Mouse (Mus musculus): ENCODE results near the gene Smyd3. TPM values are rescaled to one million over a fixed set of nuclear protein-coding genes. Genes with fewer than 3 reads are reported as not detected.
"Not testable (repeated sequence)": the region's sequence is repeated elsewhere in the genome, so short reads cannot be mapped to it uniquely, and the experiment has no call there.

Gene Smyd3
- total RNA-seq, 2 experiments from 2014 or later = 25.8 to 32.2 TPM

- ATAC-seq (replicated peaks; ENCODE audit: low FRiP score, low TSS enrichment, poor library complexity, severe bottlenecking) = no peak
Measured at GRCm38 (mm10) chr1:179326262-179326964, 191.4 kb downstream of the Smyd3 start.

DNA sequence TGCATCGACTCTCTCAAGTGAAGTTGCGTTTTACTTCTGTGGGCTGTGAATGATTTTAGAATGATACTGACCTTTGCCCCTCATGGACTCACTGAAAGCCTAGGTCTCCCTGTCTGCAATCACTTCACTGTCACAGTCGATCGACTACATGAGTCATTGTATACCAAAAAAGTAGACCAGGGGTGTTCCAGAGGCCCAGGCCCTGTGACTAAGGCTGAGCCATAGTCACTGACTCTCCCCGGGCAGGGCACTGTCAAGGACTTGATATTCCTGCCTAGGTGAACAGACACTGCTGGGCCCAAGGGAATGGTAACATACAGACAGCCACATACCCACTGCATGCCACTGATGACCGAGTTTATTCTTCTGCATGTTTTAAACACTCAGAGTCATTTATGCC lies 193.6 kb downstream of the Smyd3 start:
- ATAC-seq (replicated peaks; ENCODE audit: low FRiP score, low TSS enrichment, poor library complexity, severe bottlenecking) = no peak

- ATAC-seq (replicated peaks; ENCODE audit: low FRiP score, low TSS enrichment, poor library complexity, severe bottlenecking) = no peak
Measured at GRCm38 (mm10) chr1:179313618-179314017, 204.2 kb downstream of the Smyd3 start.

DNA sequence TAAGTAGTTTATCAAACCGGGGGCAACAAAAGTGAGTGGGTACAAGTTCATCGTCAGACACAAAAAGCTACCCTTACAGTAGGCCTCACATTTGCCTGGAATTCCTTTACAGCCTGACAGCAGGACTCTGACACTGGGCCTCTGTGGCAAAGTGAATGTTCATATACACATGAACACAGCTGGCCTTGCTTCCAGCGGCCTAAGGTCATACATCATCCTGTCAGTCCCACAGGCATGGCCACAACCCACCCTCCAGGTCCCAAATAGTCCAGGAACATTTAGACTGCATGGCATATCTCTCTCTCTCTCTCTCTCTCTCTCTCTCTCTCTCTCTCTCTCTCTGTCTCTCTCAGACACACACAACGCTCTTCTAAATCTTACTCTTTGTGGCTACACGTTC lies 208.4 kb downstream of the Smyd3 start:
- no peak for ATAC-seq (replicated peaks; ENCODE audit: low FRiP score, low TSS enrichment, poor library complexity, severe bottlenecking)

DNA sequence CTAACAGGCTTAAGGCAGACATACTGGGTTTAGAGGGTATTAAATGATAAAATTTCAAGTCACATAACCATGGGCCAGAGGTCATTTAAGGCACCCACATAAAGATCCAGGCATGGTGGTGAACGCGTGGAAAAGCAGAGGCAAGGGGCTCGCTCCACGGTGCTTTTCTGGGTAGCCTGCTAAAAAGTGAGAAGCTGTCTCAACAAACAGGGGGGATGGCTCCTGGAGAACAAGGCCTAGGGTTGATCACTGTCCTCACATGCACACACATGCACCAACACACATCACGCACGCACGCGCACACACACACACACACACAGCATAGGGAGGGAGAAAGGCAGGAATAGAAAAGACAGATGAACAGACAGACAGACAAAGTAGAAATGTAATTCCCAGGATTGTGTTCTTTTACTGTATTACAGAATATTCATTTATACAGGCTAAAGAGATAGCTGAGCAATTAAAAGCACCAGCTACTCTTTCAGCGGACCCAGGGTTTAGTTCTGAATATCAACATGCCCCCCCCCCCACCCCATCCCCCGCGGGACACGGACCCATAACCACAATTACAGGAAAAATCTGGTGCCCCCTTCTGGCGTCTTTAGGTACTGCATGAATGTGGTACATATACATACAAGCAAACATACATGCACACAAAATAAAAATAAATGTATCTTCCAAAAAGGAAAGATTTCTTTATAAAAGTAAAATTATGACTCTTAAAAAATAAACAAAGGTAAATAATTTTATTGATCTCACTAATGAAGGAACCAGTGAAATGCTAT lies 215.2 kb downstream of the Smyd3 start:
- ATAC-seq (replicated peaks; ENCODE audit: low FRiP score, low TSS enrichment, poor library complexity, severe bottlenecking) = no peak

GRCm38 (mm10) chr1:179295626-179296025 lies 222.2 kb downstream of the Smyd3 start:
- no peak for ATAC-seq (replicated peaks; ENCODE audit: low FRiP score, low TSS enrichment, poor library complexity, severe bottlenecking)

DNA sequence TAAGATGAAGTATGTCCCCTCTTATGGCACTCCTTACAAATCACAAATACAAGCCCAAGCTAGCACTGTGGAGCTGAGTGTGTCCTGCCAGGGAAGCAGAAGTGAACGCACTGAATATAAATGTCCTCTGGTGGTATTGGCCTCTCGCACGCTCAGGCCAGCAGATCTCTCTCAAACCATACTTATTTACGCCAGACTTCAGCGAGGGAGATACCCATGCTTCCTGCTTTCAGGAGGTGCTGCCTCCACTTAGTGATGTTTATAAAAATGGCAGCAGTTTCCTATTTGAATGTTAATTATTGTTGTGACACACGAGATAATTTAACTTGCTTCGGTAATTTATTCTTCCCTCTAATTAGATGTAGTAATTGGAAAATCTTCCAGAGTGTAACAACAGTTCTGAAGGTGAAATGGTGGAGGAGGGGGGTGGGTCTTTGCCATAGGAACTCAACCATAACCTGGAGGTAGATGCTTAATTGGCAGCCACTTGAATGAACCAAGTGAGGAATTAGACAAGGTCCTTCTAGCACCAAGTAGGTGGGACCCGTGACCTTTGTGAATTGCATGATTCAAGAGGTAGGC lies 224.0 kb downstream of the Smyd3 start:
- ATAC-seq (replicated peaks; ENCODE audit: low FRiP score, low TSS enrichment, poor library complexity, severe bottlenecking) = no peak

GRCm38 (mm10) chr1:179290181-179290580 lies 227.7 kb downstream of the Smyd3 start:
- ATAC-seq (replicated peaks; ENCODE audit: low FRiP score, low TSS enrichment, poor library complexity, severe bottlenecking) = not testable (repeated sequence)

- no peak for ATAC-seq (replicated peaks; ENCODE audit: low FRiP score, low TSS enrichment, poor library complexity, severe bottlenecking)
Measured at GRCm38 (mm10) chr1:179289744-179290143, 228.1 kb downstream of the Smyd3 start.

DNA sequence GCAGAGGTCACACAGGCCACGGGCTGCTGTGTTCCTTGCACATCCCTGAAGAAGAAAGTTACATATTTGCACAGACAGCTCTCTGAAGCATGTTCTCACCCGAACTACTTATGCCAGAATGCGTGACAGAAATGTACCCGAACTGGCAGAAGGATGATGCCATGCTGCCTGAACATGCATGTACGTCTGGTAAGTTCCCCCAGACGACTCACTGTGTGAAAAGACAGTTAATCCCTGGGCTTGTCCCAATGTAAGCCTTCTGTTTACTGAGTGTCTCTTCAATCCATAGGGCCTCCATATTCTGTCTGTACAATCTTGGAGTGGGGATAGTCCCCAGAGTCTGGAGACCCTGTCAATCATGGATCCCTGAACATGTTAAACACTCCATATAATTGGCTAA lies 231.1 kb downstream of the Smyd3 start:
- no peak for ATAC-seq (replicated peaks; ENCODE audit: low FRiP score, low TSS enrichment, poor library complexity, severe bottlenecking)

- no peak for ATAC-seq (replicated peaks; ENCODE audit: low FRiP score, low TSS enrichment, poor library complexity, severe bottlenecking)
Measured at GRCm38 (mm10) chr1:179282821-179283220, 235.0 kb downstream of the Smyd3 start.

DNA sequence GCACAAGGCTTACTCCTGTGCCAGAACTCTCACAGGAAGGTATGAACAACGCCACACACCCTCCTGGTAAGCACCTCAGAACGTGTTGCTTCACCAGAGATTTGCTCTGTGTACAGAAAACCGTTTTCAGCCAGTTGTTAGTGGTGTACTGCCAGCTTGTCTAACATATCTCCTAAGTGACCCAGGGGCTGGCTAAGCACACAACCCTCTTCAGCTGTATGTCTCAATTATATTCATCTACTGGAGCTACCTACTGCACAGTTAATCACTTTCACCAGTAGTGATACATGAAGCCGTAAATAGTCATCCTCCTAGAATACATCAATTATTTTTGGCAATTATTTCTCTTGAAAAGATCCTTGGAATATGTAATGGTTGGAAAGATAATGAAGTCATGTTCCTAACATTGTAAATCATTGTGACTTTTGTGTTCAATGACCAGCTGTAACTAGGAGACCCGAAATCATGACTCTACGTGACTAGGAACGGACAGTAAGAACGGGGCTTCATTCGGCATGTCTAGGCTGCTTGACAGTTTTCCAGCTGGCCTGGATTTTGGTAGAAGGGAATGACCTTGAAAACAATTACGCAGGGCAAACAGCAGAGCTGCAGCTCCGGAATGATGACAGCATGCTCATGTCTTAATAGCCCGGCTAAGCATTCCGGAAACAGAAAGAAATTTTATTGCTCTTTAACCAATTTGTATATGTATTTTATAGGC lies 236.3 kb downstream of the Smyd3 start:
- ATAC-seq (replicated peaks; ENCODE audit: low FRiP score, low TSS enrichment, poor library complexity, severe bottlenecking) = no peak

DNA sequence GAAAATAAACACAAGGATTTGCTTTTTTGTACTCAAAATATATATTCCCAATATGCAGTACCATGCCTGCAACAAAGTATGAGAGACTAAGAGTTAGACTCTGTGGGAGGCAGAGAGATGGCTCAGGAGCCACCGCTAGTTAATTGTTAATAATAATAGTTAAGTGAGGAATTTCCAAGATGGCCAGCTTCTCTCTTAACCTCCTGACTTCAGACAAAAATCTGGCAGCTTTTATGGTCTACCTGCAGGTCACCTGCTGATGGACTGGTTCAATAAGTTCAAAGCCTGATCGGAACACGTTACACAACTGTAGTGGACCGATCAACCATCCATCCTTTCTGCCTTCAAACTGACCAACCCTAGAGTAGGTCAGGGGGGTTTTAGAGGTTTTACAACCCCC lies 238.7 kb downstream of the Smyd3 start:
- no peak for ATAC-seq (replicated peaks; ENCODE audit: low FRiP score, low TSS enrichment, poor library complexity, severe bottlenecking)

GRCm38 (mm10) chr1:179277346-179277745 lies 240.5 kb downstream of the Smyd3 start:
- ATAC-seq (replicated peaks; ENCODE audit: low FRiP score, low TSS enrichment, poor library complexity, severe bottlenecking) = no peak

GRCm38 (mm10) chr1:179276866-179277265 lies 241.0 kb downstream of the Smyd3 start:
- no peak for ATAC-seq (replicated peaks; ENCODE audit: low FRiP score, low TSS enrichment, poor library complexity, severe bottlenecking)

GRCm38 (mm10) chr1:179272926-179273325 lies 244.9 kb downstream of the Smyd3 start:
- no peak for ATAC-seq (replicated peaks; ENCODE audit: low FRiP score, low TSS enrichment, poor library complexity, severe bottlenecking)

DNA sequence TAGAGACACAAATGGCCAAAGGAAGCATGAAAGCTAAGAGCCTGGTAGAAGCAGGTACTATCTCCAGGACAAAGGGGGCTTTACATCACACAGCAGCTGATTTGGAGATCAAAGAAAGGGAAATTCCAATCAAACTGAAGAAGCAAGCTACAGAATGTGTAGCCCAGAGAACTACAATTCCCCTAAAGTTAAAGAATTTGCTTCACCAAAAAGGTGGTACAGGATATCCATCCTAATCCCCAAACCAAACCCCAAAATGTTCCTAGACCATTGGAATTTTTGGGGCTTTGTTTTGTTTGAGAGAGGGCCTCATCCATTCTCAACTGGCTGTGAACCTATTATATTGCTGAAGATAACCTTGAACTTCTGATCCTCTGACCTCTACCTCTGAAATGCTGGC lies 245.5 kb downstream of the Smyd3 start:
- no peak for ATAC-seq (replicated peaks; ENCODE audit: low FRiP score, low TSS enrichment, poor library complexity, severe bottlenecking)

DNA sequence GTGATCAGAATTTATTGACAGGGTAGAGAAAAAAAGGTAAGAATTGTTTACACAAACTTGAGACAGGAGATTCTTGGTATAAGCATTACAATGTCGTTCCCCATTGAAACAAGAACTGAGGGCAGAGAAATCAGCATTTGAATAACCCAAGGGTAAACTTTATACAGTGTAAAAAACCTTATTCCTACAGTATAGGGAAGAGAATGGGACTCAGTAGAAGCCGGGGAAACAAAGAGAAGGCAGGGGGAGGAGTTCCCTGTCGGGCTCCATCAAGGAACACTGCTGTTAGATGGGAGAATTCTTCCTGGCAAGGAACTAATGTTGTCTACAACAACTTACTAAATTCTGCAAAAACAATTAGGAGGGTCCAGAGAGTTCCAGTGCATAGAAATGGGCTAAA lies 250.9 kb downstream of the Smyd3 start:
- ATAC-seq (replicated peaks; ENCODE audit: low FRiP score, low TSS enrichment, poor library complexity, severe bottlenecking) = no peak

DNA sequence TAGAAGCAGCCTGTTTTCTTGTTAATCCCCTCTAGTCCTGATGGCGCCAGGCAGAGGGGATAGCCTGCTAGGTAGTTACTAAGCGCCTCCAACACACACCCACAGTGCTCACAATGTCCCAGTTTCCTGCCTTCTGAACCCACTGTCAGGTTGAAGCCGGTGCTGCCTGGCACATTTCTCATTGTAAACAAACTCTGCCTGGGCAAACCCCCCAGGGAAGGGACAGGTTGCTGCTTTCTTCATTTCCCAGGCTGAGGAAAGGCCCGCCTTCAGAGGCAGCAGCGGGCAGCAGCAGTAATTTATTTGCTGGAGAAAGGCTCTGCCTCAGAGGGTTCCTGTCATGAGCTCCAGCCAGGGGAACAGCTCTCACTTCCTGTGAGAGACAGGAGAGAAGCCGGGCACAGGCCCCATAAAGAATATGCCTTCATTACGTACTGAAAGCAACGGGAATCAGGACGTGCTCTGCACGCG lies 256.3 kb downstream of the Smyd3 start:
- ATAC-seq (replicated peaks; ENCODE audit: low FRiP score, low TSS enrichment, poor library complexity, severe bottlenecking) = no peak
